Mouse (Mus musculus) embryonic fibroblast, embryonic 13.5 days (primary cell): ENCODE measurements around the gene Hipk4.

ENCODE experiments used
- CTCF ChIP-seq: IDR thresholded peaks from 2 replicates; pipeline ENCODE4 v1.5.1; 2011; ENCODE audit warnings: mild to moderate bottlenecking, control low read depth, low read length, moderate library complexity, borderline replicate concordance; ENCODE audit not compliant: insufficient read depth
- POLR2A ChIP-seq: IDR thresholded peaks from 2 replicates; pipeline ENCODE4 v1.6.1; 2011; ENCODE audit warnings: low read depth, mild to moderate bottlenecking, control low read depth, low read length, moderate library complexity

DNA sequence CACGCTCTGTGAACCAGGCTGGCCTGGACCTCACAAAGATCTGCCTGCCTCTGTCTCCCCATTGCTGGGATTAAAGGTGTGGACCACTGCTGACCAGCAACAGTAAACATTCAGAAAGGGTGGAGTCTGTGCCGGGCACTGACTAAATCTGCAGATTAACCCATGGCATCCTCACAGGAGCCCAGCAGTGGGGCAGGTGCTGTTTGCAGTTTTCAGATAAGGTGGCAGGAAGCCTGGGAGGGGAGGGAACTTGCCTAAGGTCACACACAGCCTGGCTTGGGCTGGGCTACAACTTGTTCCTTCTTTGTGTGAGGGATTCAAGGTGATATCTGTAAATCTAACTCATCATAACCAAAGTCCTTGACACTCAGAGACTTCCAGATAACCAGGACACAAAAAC is 17.5 kb downstream of the Hipk4 start:
- TF ChIP-seq POLR2A (no peak), CTCF (no peak)
